ENCODE assay signal across 10 mouse cellular contexts in genomic region chr8:94916311-94916959, GRCm38 (mm10). TPM values are rescaled to one million over a fixed set of nuclear protein-coding genes. Genes with fewer than 3 reads are reported as not detected.
DNase-seq lines count a peak whose midpoint lies in the region; ATAC-seq and TF ChIP-seq lines count a peak whose summit lies in the region.
"Had no signal": no experiment of that assay in that cellular context is flagged by ENCODE, and none has a peak within 500 bp of the region (broad histone marks: within the 10 kb centered on the region; RNA-seq: fewer than 3 reads in every experiment).

No protein-coding gene starts in this region.

- H3K9me3 ChIP-seq in heart, embryonic 15.5 days (replicated peaks): no peaks in the 10 kb centered on the region
- H3K9me3 ChIP-seq in G1E (replicated peaks): peaks cover 10% of the 10 kb centered on the region
- no peaks in the 10 kb centered on the region for H3K9me3 ChIP-seq in hindbrain, embryonic 14.5 days (ENCODE audit: control insufficient read depth, low read length)
- H3K9me3 ChIP-seq in midbrain, embryonic 14.5 days (ENCODE audit: control insufficient read depth, low read length): no peaks in the 10 kb centered on the region

- WGBS in heart, embryonic 15.5 days: 44% methylated on average over 9 of the region's 9 CpGs
- 56% methylated on average over 9 of the region's 9 CpGs for WGBS in hindbrain, embryonic 14.5 days
- 44% methylated on average over 9 of the region's 9 CpGs for whole genome bisulfite sequencing in midbrain, embryonic 14.5 days

- H3K4me3 ChIP-seq in heart, embryonic 15.5 days: peak overlapping the region; percentile 79
- H3K4me3 ChIP-seq in G1E (ENCODE audit: low read depth, low read length): peak overlapping the region; percentile 79; the same call in 1 of the 2 replicates
- peak overlapping the region; percentile 51; the same call in 1 of the 2 replicates for H3K4me3 ChIP-seq in hindbrain, embryonic 14.5 days (replicated peaks; ENCODE audit: low read length)
- 0 out of 2 replicates have a peak overlapping the region, but pooled peaks have one; percentile 40 for H3K4me3 ChIP-seq in midbrain, embryonic 14.5 days (replicated peaks; ENCODE audit: low read depth, low read length)

- peaks cover 4% of the 10 kb centered on the region for H3K36me3 ChIP-seq in heart, embryonic 15.5 days
- H3K36me3 ChIP-seq in G1E (replicated peaks): peaks cover 43% of the 10 kb centered on the region
- no peaks in the 10 kb centered on the region for H3K36me3 ChIP-seq in hindbrain, embryonic 14.5 days (replicated peaks; ENCODE audit: control insufficient read depth, insufficient read depth)
- no peaks in the 10 kb centered on the region for H3K36me3 ChIP-seq in midbrain, embryonic 14.5 days (ENCODE audit: control insufficient read depth, insufficient read depth, low read length)

- peak overlapping the region; percentile 52; the same call in 1 of the 2 replicates for H3K27ac ChIP-seq in heart, embryonic 15.5 days
- H3K27ac ChIP-seq in hindbrain, embryonic 14.5 days: no peak overlapping the region
- H3K27ac ChIP-seq in midbrain, embryonic 14.5 days (replicated peaks; ENCODE audit: low read depth, low read length): no peak overlapping the region

- H3K4me1 ChIP-seq in heart, embryonic 15.5 days (replicated peaks): peaks cover 53% of the 10 kb centered on the region
- peaks cover 75% of the 10 kb centered on the region for H3K4me1 ChIP-seq in G1E (ENCODE audit: insufficient read depth, low read depth, low read length)
- H3K4me1 ChIP-seq in hindbrain, embryonic 14.5 days (replicated peaks; ENCODE audit: control insufficient read depth, insufficient read depth, low read length): peaks cover 16% of the 10 kb centered on the region
- peaks cover 22% of the 10 kb centered on the region for H3K4me1 ChIP-seq in midbrain, embryonic 14.5 days (ENCODE audit: control insufficient read depth, insufficient read depth, low read length)

- TF ChIP-seq CTCF in G1E (IDR thresholded peaks at IDR 0.05; ENCODE audit: low read depth, low read length): no peak

- DNase-seq in heart, adult 18-20 months: no peak
- no peak for DNase-seq in G1E (ENCODE audit: low spot score)
- DNase-seq in hindbrain, embryonic 14.5 days (ENCODE audit: low spot score): no peak
- no peak for DNase-seq in midbrain, embryonic 14.5 days
- DNase-seq in frontal cortex, postnatal 10 days (ENCODE audit: low spot score in 2 of 2): no peak
- no peak for DNase-seq in left cerebral cortex, adult 9 months (ENCODE audit: low spot score in 2 of 2)
- DNase-seq in gastrocnemius, adult 18-20 months (ENCODE audit: low spot score): no peak
- DNase-seq: cerebellum, adult 2 months had no signal

- H3K9ac ChIP-seq in heart, embryonic 15.5 days: peak overlapping the region; percentile 60
- H3K9ac ChIP-seq in hindbrain, embryonic 14.5 days: 0 out of 2 replicates have a peak overlapping the region, but pooled peaks have one; percentile 30
- H3K9ac ChIP-seq in midbrain, embryonic 14.5 days (replicated peaks; ENCODE audit: low read length): no peak overlapping the region; the same call in 1 of the 2 replicates

- H3K27me3 ChIP-seq in heart, embryonic 15.5 days: no peaks in the 10 kb centered on the region
- H3K27me3 ChIP-seq in G1E (ENCODE audit: insufficient read depth, low read length): no peaks in the 10 kb centered on the region
- H3K27me3 ChIP-seq in hindbrain, embryonic 14.5 days (ENCODE audit: control insufficient read depth, insufficient read depth, low read length): peaks cover 47% of the 10 kb centered on the region
- peaks cover 41% of the 10 kb centered on the region for H3K27me3 ChIP-seq in midbrain, embryonic 14.5 days (ENCODE audit: control insufficient read depth, insufficient read depth, low read length)
- H3K27me3 ChIP-seq: Patski had no signal

- H3K4me2 ChIP-seq in heart, embryonic 15.5 days: peak overlapping the region; percentile 93
- H3K4me2 ChIP-seq in hindbrain, embryonic 14.5 days (replicated peaks): peak overlapping the region; percentile 75
- H3K4me2 ChIP-seq in midbrain, embryonic 14.5 days (ENCODE audit: low read length): peak overlapping the region; percentile 69

- no peak for ATAC-seq in heart, embryonic 15.5 days (replicated peaks; ENCODE audit: insufficient number of reproducible peaks, insufficient read depth, low FRiP score, low read depth)
- ATAC-seq in G1E (ENCODE audit: extremely low read depth, insufficient number of reproducible peaks, low FRiP score, poor library complexity, severe bottlenecking): no peak
- no peak for ATAC-seq in hindbrain, embryonic 14.5 days (ENCODE audit: low FRiP score)
- ATAC-seq in midbrain, embryonic 14.5 days (ENCODE audit: low FRiP score, low TSS enrichment): no peak

RNA-seq across cellular contexts. Expression of gene Ccdc102a, which starts 1.5 kb away (rescaled TPM):
- polyA plus RNA-seq in heart, embryonic 15.5 days (2015; fragmentation: Nextera tagmentation; extraction: Ambion mirVana): 18.6 and 25.1 TPM in 2 replicates
- 1 to 10 TPM; 3.8 to 4.1 TPM for total RNA-seq in heart, adult 18-20 months (2021)
- total RNA-seq in G1E (2014; fragmentation: Nextera tagmentation): 5.5 and 7.7 TPM in 2 replicates
- 3.3 and 4.5 TPM in 2 replicates for total RNA-seq in G1E (2017)
- polyA plus RNA-seq in G1E (2012): 20.5 and 26.3 TPM in 2 replicates
- polyA plus RNA-seq in hindbrain, embryonic 14.5 days (2014; fragmentation: Nextera tagmentation; extraction: Ambion mirVana): 7.1 and 9.0 TPM in 2 replicates
- polyA plus RNA-seq in midbrain, embryonic 14.5 days (2014; fragmentation: Nextera tagmentation; extraction: Ambion mirVana): 3.6 and 5.2 TPM in 2 replicates
- 1 to 10 TPM; 2.5 to 5.3 TPM for total RNA-seq in gastrocnemius, adult 18-20 months (2021)

RNA-seq across cellular contexts. Expression of gene Adgrg5, which starts 7.1 kb away (rescaled TPM):
- 0.25 and 1.2 TPM in 2 replicates for polyA plus RNA-seq in heart, embryonic 15.5 days (2015; fragmentation: Nextera tagmentation; extraction: Ambion mirVana)
- total RNA-seq in heart, adult 18-20 months (2021): under 1 TPM in 1 of 2 experiments, not detected in 1; 0.41 TPM
- total RNA-seq in G1E (2014; fragmentation: Nextera tagmentation): 3.2 and 6.4 TPM in 2 replicates
- 0.76 and 0.87 TPM in 2 replicates for total RNA-seq in G1E (2017)
- polyA plus RNA-seq in G1E (2012): 1.9 and 2.9 TPM in 2 replicates
- polyA plus RNA-seq in hindbrain, embryonic 14.5 days (2014; fragmentation: Nextera tagmentation; extraction: Ambion mirVana): 0.23 and 0.27 TPM in 2 replicates
- polyA plus RNA-seq in midbrain, embryonic 14.5 days (2014; fragmentation: Nextera tagmentation; extraction: Ambion mirVana): 0.12 TPM in 1 of 2 replicates, not detected in the other
- total RNA-seq in gastrocnemius, adult 18-20 months (2021): not detected
- polyA plus RNA-seq: Patski had no signal

RNA-seq across cellular contexts. Expression of gene Dok4, which starts 40.3 kb away (rescaled TPM):
- polyA plus RNA-seq in heart, embryonic 15.5 days (2015; fragmentation: Nextera tagmentation; extraction: Ambion mirVana): 22.9 and 31.6 TPM in 2 replicates
- total RNA-seq in heart, adult 18-20 months (2021): 10 to 100 TPM; 11.9 to 16.6 TPM
- total RNA-seq in G1E (2014; fragmentation: Nextera tagmentation) (0.53 and 3.7 TPM in 2 replicates), G1E (2017) (0.93 and 1.2 TPM in 2 replicates)
- polyA plus RNA-seq in G1E (2012): 0.51 and 0.72 TPM in 2 replicates
- polyA plus RNA-seq in hindbrain, embryonic 14.5 days (2014; fragmentation: Nextera tagmentation; extraction: Ambion mirVana): 65.2 and 68.7 TPM in 2 replicates
- polyA plus RNA-seq in midbrain, embryonic 14.5 days (2014; fragmentation: Nextera tagmentation; extraction: Ambion mirVana): 65.0 and 77.9 TPM in 2 replicates
- total RNA-seq in gastrocnemius, adult 18-20 months (2021): 1 to 10 TPM; 3.3 to 7.2 TPM

RNA-seq across cellular contexts. Expression of gene Adgrg1, which starts 58.1 kb away (rescaled TPM):
- polyA plus RNA-seq in heart, embryonic 15.5 days (2015; fragmentation: Nextera tagmentation; extraction: Ambion mirVana): 4.6 and 21.3 TPM in 2 replicates
- total RNA-seq in heart, adult 18-20 months (2021): 10 to 100 TPM; 60.8 to 62.2 TPM
- total RNA-seq in G1E (2014; fragmentation: Nextera tagmentation) (339 and 345 TPM in 2 replicates), G1E (2017) (54.0 and 57.7 TPM in 2 replicates)
- polyA plus RNA-seq in G1E (2012): 211 and 229 TPM in 2 replicates
- polyA plus RNA-seq in hindbrain, embryonic 14.5 days (2014; fragmentation: Nextera tagmentation; extraction: Ambion mirVana): 115 and 123 TPM in 2 replicates
- 112 and 165 TPM in 2 replicates for polyA plus RNA-seq in midbrain, embryonic 14.5 days (2014; fragmentation: Nextera tagmentation; extraction: Ambion mirVana)
- 10 to 100 TPM; 19.8 to 24.3 TPM for total RNA-seq in gastrocnemius, adult 18-20 months (2021)

RNA-seq across cellular contexts. Expression of gene Polr2c, which starts 59.2 kb away (rescaled TPM):
- polyA plus RNA-seq in heart, embryonic 15.5 days (2015; fragmentation: Nextera tagmentation; extraction: Ambion mirVana): 107 and 122 TPM in 2 replicates
- total RNA-seq in heart, adult 18-20 months (2021): 10 to 100 TPM; 62.3 to 65.6 TPM
- 92.6 and 95.8 TPM in 2 replicates for total RNA-seq in G1E (2014; fragmentation: Nextera tagmentation)
- 65.5 and 66.1 TPM in 2 replicates for total RNA-seq in G1E (2017)
- 18.5 and 33.8 TPM in 2 replicates for polyA plus RNA-seq in G1E (2012)
- 111 TPM in 2 replicates for polyA plus RNA-seq in hindbrain, embryonic 14.5 days (2014; fragmentation: Nextera tagmentation; extraction: Ambion mirVana)
- polyA plus RNA-seq in midbrain, embryonic 14.5 days (2014; fragmentation: Nextera tagmentation; extraction: Ambion mirVana): 117 and 127 TPM in 2 replicates
- total RNA-seq in gastrocnemius, adult 18-20 months (2021): 10 to 100 TPM; 48.9 to 56.7 TPM

Comparison
In these comparisons a context has a peak if more than half of its experiments do, and no peak if none do; other contexts are left out.
1. RNA of gene Dok4, which starts 40.3 kb away (polyA plus RNA-seq): 65.2 to 68.7 TPM in hindbrain, embryonic 14.5 days, 65.0 to 77.9 TPM in midbrain, embryonic 14.5 days and 22.9 to 31.6 TPM in heart, embryonic 15.5 days; 0.51 to 0.72 TPM in G1E; every median in the first group is over 10 times any median in the second.
2. Peak in every context shown above with its lines, with median percentiles within 50 percentile points of each other: H3K4me2 ChIP-seq and H3K4me3 ChIP-seq.